ENCODE assay signal across 20 mouse cellular contexts in genomic region chr4:106993053-106993452, GRCm38 (mm10).
DNase-seq lines count a peak whose midpoint lies in the region; ATAC-seq and TF ChIP-seq lines count a peak whose summit lies in the region.
"Had no signal": no experiment of that assay in that cellular context is flagged by ENCODE, and none has a peak within 500 bp of the region (broad histone marks: within the 10 kb centered on the region; RNA-seq: fewer than 3 reads in every experiment).

No protein-coding gene starts in this region.

- H3K4me3 ChIP-seq in hindbrain, embryonic 13.5 days, result no peak overlapping the region
- no peak overlapping the region for H3K4me3 ChIP-seq in hindbrain, postnatal 0 days (ENCODE audit: low read length)
- no peak overlapping the region for H3K4me3 ChIP-seq in midbrain, embryonic 10.5 days
- no peak overlapping the region for H3K4me3 ChIP-seq in midbrain, embryonic 15.5 days
- H3K4me3 ChIP-seq in embryonic facial prominence, embryonic 10.5 days, result no peak overlapping the region
- H3K4me3 ChIP-seq: embryonic facial prominence, embryonic 13.5 days; erythroblast, embryonic 14.5 days; forebrain, embryonic 13.5 days; gastrocnemius, adult 2 months had no signal

- peaks cover 99% of the 10 kb centered on the region for H3K4me1 ChIP-seq in hindbrain, embryonic 13.5 days (replicated peaks)
- peaks cover 22% of the 10 kb centered on the region; the same call in 1 of the 2 replicates for H3K4me1 ChIP-seq in hindbrain, postnatal 0 days (ENCODE audit: insufficient read depth, low read length)
- peaks cover 99% of the 10 kb centered on the region for H3K4me1 ChIP-seq in midbrain, embryonic 10.5 days
- H3K4me1 ChIP-seq in midbrain, embryonic 15.5 days, result peaks cover 86% of the 10 kb centered on the region
- peaks cover 93% of the 10 kb centered on the region for H3K4me1 ChIP-seq in embryonic facial prominence, embryonic 10.5 days

- DNase-seq in cerebellum, postnatal 25 days, result peak; percentile 52 to 69
- no peak for DNase-seq in hindbrain, postnatal 0 days (ENCODE audit: low spot score)
- no peak for DNase-seq in midbrain, embryonic 10.5 days (ENCODE audit: low spot score)
- no peak for DNase-seq in embryonic facial prominence, embryonic 10.5 days (ENCODE audit: low spot score)
- DNase-seq: adrenal gland, adult 8-10 months; adrenal gland, postnatal 25 days; cerebellum, adult 9-10 months; gastrocnemius, adult 2 months; gastrocnemius, postnatal 14 days; heart, adult 11 months had no signal

- no peaks in the 10 kb centered on the region for H3K27me3 ChIP-seq in hindbrain, embryonic 13.5 days
- H3K27me3 ChIP-seq in hindbrain, postnatal 0 days (ENCODE audit: insufficient read depth, low read length), result no peaks in the 10 kb centered on the region
- H3K27me3 ChIP-seq in midbrain, embryonic 10.5 days (ENCODE audit: low read depth, poor library complexity, severe bottlenecking), result peaks cover 25% of the 10 kb centered on the region
- H3K27me3 ChIP-seq in midbrain, embryonic 15.5 days (replicated peaks), result no peaks in the 10 kb centered on the region
- no peaks in the 10 kb centered on the region for H3K27me3 ChIP-seq in embryonic facial prominence, embryonic 10.5 days (replicated peaks; ENCODE audit: low read depth, poor library complexity, severe bottlenecking)
- H3K27me3 ChIP-seq: embryonic facial prominence, embryonic 13.5 days; forebrain, embryonic 13.5 days had no signal

- no peak overlapping the region for H3K9ac ChIP-seq in hindbrain, embryonic 13.5 days
- no peak overlapping the region for H3K9ac ChIP-seq in hindbrain, postnatal 0 days (replicated peaks; ENCODE audit: low read length)
- H3K9ac ChIP-seq in midbrain, embryonic 15.5 days, result no peak overlapping the region
- H3K9ac ChIP-seq: embryonic facial prominence, embryonic 13.5 days; hindbrain, embryonic 14.5 days had no signal

- WGBS in hindbrain, embryonic 13.5 days, result 87% methylated on average over 5 of the region's 5 CpGs
- WGBS in hindbrain, postnatal 0 days, result 81% methylated on average over 5 of the region's 5 CpGs
- 93% methylated on average over 5 of the region's 5 CpGs for WGBS in midbrain, embryonic 10.5 days
- 83% methylated on average over 5 of the region's 5 CpGs for WGBS in midbrain, embryonic 15.5 days
- 89% methylated on average over 5 of the region's 5 CpGs for WGBS in embryonic facial prominence, embryonic 10.5 days

- H3K4me2 ChIP-seq in hindbrain, embryonic 13.5 days, result no peak overlapping the region
- no peak overlapping the region for H3K4me2 ChIP-seq in hindbrain, postnatal 0 days (ENCODE audit: low read depth, low read length)
- H3K4me2 ChIP-seq in midbrain, embryonic 15.5 days, result no peak overlapping the region
- H3K4me2 ChIP-seq: embryonic facial prominence, embryonic 13.5 days; forebrain, embryonic 13.5 days; heart, embryonic 11.5 days; hindbrain, embryonic 14.5 days had no signal

- no peak for ATAC-seq in cerebellum, adult (ENCODE audit: insufficient number of reproducible peaks, low FRiP score, low TSS enrichment)
- ATAC-seq in hindbrain, embryonic 13.5 days (ENCODE audit: low FRiP score), result no peak
- no peak for ATAC-seq in hindbrain, postnatal 0 days
- ATAC-seq in midbrain, embryonic 15.5 days (replicated peaks), result no peak
- ATAC-seq: activated CD4-positive, CD25-positive, alpha-beta regulatory T cell, adult 4 months; forebrain, embryonic 13.5 days; forebrain, embryonic 16.5 days had no signal

- H3K9me3 ChIP-seq in hindbrain, embryonic 13.5 days, result no peaks in the 10 kb centered on the region
- no peaks in the 10 kb centered on the region for H3K9me3 ChIP-seq in hindbrain, postnatal 0 days (ENCODE audit: low read length)
- H3K9me3 ChIP-seq in midbrain, embryonic 10.5 days (replicated peaks), result no peaks in the 10 kb centered on the region
- H3K9me3 ChIP-seq in midbrain, embryonic 15.5 days, result no peaks in the 10 kb centered on the region
- H3K9me3 ChIP-seq in embryonic facial prominence, embryonic 10.5 days, result no peaks in the 10 kb centered on the region
- H3K9me3 ChIP-seq: embryonic facial prominence, embryonic 13.5 days; forebrain, embryonic 13.5 days had no signal

- no peak for TF ChIP-seq CTCF in hindbrain, postnatal 0 days (IDR thresholded peaks at IDR 0.05; ENCODE audit: low read depth)

- H3K36me3 ChIP-seq in hindbrain, embryonic 13.5 days, result no peaks in the 10 kb centered on the region
- no peaks in the 10 kb centered on the region for H3K36me3 ChIP-seq in hindbrain, postnatal 0 days (ENCODE audit: insufficient read depth, low read length)
- H3K36me3 ChIP-seq in midbrain, embryonic 10.5 days, result peaks cover 8% of the 10 kb centered on the region; the same call in 1 of the 2 replicates
- H3K36me3 ChIP-seq in midbrain, embryonic 15.5 days (replicated peaks), result no peaks in the 10 kb centered on the region
- H3K36me3 ChIP-seq in embryonic facial prominence, embryonic 10.5 days (replicated peaks), result peaks cover 36% of the 10 kb centered on the region

- H3K27ac ChIP-seq in hindbrain, embryonic 13.5 days, result peak overlapping the region; percentile 32; the same call in 1 of the 2 replicates
- H3K27ac ChIP-seq in hindbrain, postnatal 0 days, result no peak overlapping the region
- H3K27ac ChIP-seq in midbrain, embryonic 10.5 days (replicated peaks), result 0 out of 2 replicates have a peak overlapping the region, but pooled peaks have one; percentile 33
- H3K27ac ChIP-seq in midbrain, embryonic 15.5 days, result no peak overlapping the region
- 0 out of 2 replicates have a peak overlapping the region, but pooled peaks have one; percentile 0 for H3K27ac ChIP-seq in embryonic facial prominence, embryonic 10.5 days (replicated peaks)
- H3K27ac ChIP-seq: embryonic facial prominence, embryonic 13.5 days; forebrain, embryonic 13.5 days; gastrocnemius, adult 2 months; hindbrain, embryonic 14.5 days had no signal

Comparison
In these comparisons a context has a peak if more than half of its experiments do, and no peak if none do; other contexts are left out.
1. H3K27ac ChIP-seq: peak in hindbrain, embryonic 13.5 days (single experiment), midbrain, embryonic 10.5 days (single experiment) and embryonic facial prominence, embryonic 10.5 days (single experiment); none in hindbrain, postnatal 0 days (single experiment) and midbrain, embryonic 15.5 days (single experiment).
2. DNase-seq: peak in cerebellum, postnatal 25 days (2 of 2); none in hindbrain, postnatal 0 days (single experiment), midbrain, embryonic 10.5 days (single experiment) and embryonic facial prominence, embryonic 10.5 days (single experiment).